Mouse (Mus musculus) neural tube, embryonic 11.5 days (tissue): ENCODE data around the gene Ifi202b. TPM values are rescaled to one million over a fixed set of nuclear protein-coding genes. Genes with fewer than 3 reads are reported as not detected.
"Not testable (repeated sequence)": the region's sequence is repeated elsewhere in the genome, so short reads cannot be mapped to it uniquely, and the experiment has no call there.

Experiments used
- ATAC-seq: fragments of 200-750 bp; cut with Nextera tagmentation; 2 replicates; pipeline ENCODE4 v1.8.0; 2017; ENCODE audit warnings: moderate number of reproducible peaks, mild to moderate bottlenecking, moderate TSS enrichment, moderate library complexity; ENCODE audit not compliant: insufficient read depth, low FRiP score, low TSS enrichment
- DNase-seq: peaks from one replicate; pipeline ENCODE4 v3.0.0-alpha.2; 2015; ENCODE audit warnings: low spot score
- H3K27ac ChIP-seq: fragments of 300-500 bp; sonication (generic); 2 replicates; pipeline ENCODE4 v1.5.1; 2014; ENCODE audit warnings: low read depth, mild to moderate bottlenecking, low read length
- H3K27me3 ChIP-seq: fragments of 300-500 bp; sonication (generic); 2 replicates; pipeline ENCODE4 v1.6.1; 2014; ENCODE audit warnings: mild to moderate bottlenecking, low read length, mixed read lengths; ENCODE audit not compliant: control insufficient read depth, insufficient read depth
- H3K36me3 ChIP-seq: fragments of 300-500 bp; sonication (generic); 2 replicates; pipeline ENCODE4 v1.6.1; 2014; ENCODE audit warnings: mild to moderate bottlenecking, low read length, moderate library complexity, mixed read lengths; ENCODE audit not compliant: control insufficient read depth, insufficient read depth
- H3K4me1 ChIP-seq: fragments of 300-500 bp; sonication (generic); 2 replicates; pipeline ENCODE4 v1.6.1; 2014; ENCODE audit warnings: low read length, mixed read lengths; ENCODE audit not compliant: control insufficient read depth, insufficient read depth
- H3K4me2 ChIP-seq: fragments of 300-500 bp; sonication (generic); 2 replicates; pipeline ENCODE4 v1.6.1; 2014; ENCODE audit warnings: low read depth, mild to moderate bottlenecking, moderate library complexity
- H3K4me3 ChIP-seq: fragments of 300-500 bp; sonication (generic); 2 replicates; pipeline ENCODE4 v1.5.1; 2014; ENCODE audit warnings: low read depth, low read length
- H3K9ac ChIP-seq: fragments of 300-500 bp; sonication (generic); 2 replicates; pipeline ENCODE4 v1.6.1; 2014; ENCODE audit warnings: mild to moderate bottlenecking, low read length
- H3K9me3 ChIP-seq: fragments of 300-500 bp; sonication (generic); 2 replicates; pipeline ENCODE4 v1.6.1; 2016; ENCODE audit warnings: low read length; ENCODE audit not compliant: control insufficient read depth
- WGBS: fragments of 180-500 bp; shearing (Covaris S2); extraction: QIAGEN DNeasy Blood & Tissue Kit; methylation state at CpG from one replicate; pipeline ENCODE4 v1.1.7; 2014; 5-methylcytosine and 5-hydroxymethylcytosine counted together
- polyA plus RNA-seq: library from polyadenylated mRNA; unstranded; fragments of >200 nt; fragmentation: Nextera tagmentation; extraction: Ambion mirVana; gene quantifications from 2 replicates; pipeline ENCODE4 v1.2.1, GENCODE M21; 2014

Ifi202b gene
- not detected in 2 replicates for polyA plus RNA-seq

DNA sequence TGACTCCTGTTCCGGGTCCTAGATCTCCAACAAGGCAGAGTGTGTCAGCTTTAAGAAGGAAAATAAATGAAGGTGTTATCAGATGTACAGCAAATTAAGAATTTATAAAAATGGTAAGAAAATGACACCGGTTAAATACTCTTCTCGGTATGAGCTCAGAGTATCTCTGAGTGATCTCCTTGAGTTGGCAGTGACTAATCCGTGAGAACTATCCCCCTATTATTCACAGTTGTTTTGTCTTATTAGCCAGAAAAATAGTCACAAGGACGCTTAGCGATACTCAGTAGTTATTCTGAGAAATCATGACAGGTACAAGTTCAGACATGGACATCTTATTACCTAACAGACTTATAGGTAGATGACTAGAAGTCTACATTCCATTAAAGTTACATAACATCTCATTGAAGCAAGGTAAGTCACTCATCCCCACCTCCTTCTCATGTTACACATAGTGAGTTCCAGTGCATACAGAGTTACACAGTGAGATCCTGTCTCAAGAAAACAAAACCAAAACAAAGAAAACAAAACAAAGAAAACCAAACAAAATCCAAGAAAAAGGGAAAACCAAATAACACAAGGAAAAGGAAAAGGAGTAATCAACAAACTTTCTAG lies at the start of gene Ifi202b:
TSS of gene Ifi202b (minus strand) at position 51 of the 612 bp plus-strand sequence.
- DNase-seq, H3K4me3 ChIP-seq: not testable (repeated sequence)
- 94% methylated on average over 6 of the region's 6 CpGs for WGBS

DNA sequence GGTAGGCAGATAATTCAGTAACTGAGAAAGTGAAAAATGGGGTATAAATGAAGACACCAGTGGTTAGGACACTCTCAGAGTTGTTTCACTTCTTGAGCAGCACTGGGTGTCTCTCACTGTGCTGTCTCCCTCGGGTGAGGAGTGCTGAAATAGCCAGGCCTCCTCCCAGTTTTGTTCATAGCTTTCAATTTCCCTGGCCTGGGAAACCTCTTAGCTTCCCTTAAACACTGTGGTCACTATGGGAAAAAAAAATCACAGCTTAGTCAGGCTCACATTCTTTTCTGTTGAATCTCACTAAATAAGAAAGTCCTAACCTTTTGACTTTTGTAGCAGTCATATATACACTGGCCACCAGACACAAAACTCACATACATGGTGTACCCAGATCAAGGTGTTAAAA lies 49.2 kb upstream of the Ifi202b start, which contains the start of gene Ifi205:
TSS of gene Ifi205 (minus strand) at position 113 of the 400 bp plus-strand sequence.
- no peak within 1 kb of the TSS for H3K4me3 ChIP-seq
- H3K27me3 ChIP-seq = no peaks in the 10 kb centered on the region
- 48% methylated on average over 1 of the region's 1 CpGs for WGBS
- H3K9ac ChIP-seq = no peak within 1 kb of the TSS
- no peak within 1 kb of the TSS for H3K4me2 ChIP-seq
- H3K4me1 ChIP-seq = no peaks in the 10 kb centered on the region
- no peaks in the 10 kb centered on the region for H3K9me3 ChIP-seq
- DNase-seq (no peak), ATAC-seq (no peak)
- no peak within 1 kb of the TSS for H3K27ac ChIP-seq
- H3K36me3 ChIP-seq = no peaks in the 10 kb centered on the region

More for the DNA sequence above, at the start of gene Ifi202b:
- not testable (repeated sequence) for H3K36me3 ChIP-seq, H3K4me1 ChIP-seq, H3K4me2 ChIP-seq, ATAC-seq, H3K9me3 ChIP-seq, H3K27me3 ChIP-seq, H3K9ac ChIP-seq, H3K27ac ChIP-seq

DNA sequence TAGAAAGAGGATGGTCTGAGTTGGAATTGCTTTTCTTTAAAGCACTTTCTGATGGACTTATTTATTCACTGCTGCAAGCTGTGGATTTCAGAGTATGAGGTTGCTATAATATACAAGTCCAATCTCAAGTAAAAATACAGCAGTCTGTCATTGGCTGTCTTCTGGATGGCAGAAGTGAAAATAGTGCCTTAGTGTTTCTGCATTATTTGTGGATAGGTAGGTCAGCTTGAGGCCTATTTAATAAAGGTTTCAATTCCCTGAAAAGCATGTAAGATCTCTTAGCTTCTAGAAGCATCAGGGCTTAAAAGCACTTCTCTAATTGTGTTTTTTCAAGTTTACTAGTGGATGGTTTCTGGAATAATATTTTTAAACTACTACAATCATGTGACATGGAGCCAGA lies 24.5 kb upstream of the Ifi202b start:
- not testable (repeated sequence) for H3K9me3 ChIP-seq, H3K4me1 ChIP-seq, H3K36me3 ChIP-seq, H3K9ac ChIP-seq, H3K4me2 ChIP-seq, DNase-seq, H3K27ac ChIP-seq, H3K27me3 ChIP-seq, ATAC-seq, H3K4me3 ChIP-seq

DNA sequence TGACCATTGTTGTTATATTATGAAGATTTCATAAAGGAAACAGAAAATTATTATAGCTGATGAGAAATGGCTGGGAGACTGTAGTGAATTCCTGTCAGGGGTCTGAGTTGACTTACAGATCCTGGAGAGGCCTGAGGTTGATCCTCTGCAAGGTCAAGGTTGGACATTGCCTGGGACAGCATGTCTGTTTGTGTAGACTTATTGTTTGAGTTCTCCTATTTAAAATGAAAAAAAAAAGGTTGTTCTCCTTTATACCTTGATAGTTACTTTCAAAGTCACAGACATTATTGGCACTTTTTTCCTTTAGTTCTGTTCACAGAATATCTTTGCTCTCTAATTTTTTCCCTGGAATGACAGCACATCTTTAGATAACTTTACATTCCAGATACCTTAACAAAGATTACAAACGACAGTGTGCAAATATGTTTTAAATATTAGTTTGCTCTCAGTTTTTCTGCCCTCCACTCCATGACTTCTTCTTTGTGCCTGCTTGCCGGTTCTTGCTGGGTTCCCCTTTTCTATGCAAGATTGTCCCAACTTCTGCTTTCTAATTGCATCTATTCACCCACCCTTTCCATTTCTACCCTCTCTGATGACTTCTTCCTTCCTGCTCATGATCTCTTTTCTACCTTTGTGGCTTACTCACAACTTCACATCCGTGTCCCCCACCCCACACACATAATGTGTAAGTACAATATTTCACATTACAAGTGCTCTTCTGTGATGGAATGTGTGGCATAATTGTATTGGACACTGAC lies 22.0 kb upstream of the Ifi202b start:
- not testable (repeated sequence) for H3K27ac ChIP-seq, H3K4me3 ChIP-seq, H3K4me2 ChIP-seq, H3K27me3 ChIP-seq, H3K4me1 ChIP-seq, ATAC-seq, H3K36me3 ChIP-seq, H3K9ac ChIP-seq, H3K9me3 ChIP-seq, DNase-seq
- WGBS = 89% methylated on average over 2 of the region's 3 CpGs

- H3K9me3 ChIP-seq = no peaks in the 10 kb centered on the region
- DNase-seq (no peak), ATAC-seq (no peak)
- H3K4me2 ChIP-seq = no peak overlapping the region
- H3K27ac ChIP-seq = no peak overlapping the region
- no peak overlapping the region for H3K4me3 ChIP-seq
- no peaks in the 10 kb centered on the region for H3K4me1 ChIP-seq
- H3K9ac ChIP-seq = no peak overlapping the region
- H3K27me3 ChIP-seq = no peaks in the 10 kb centered on the region
- 83% methylated on average over 4 of the region's 4 CpGs for WGBS
- no peaks in the 10 kb centered on the region for H3K36me3 ChIP-seq
Observed at GRCm38 (mm10) chr1:173995003-173995402, 12.5 kb upstream of the Ifi202b start.

DNA sequence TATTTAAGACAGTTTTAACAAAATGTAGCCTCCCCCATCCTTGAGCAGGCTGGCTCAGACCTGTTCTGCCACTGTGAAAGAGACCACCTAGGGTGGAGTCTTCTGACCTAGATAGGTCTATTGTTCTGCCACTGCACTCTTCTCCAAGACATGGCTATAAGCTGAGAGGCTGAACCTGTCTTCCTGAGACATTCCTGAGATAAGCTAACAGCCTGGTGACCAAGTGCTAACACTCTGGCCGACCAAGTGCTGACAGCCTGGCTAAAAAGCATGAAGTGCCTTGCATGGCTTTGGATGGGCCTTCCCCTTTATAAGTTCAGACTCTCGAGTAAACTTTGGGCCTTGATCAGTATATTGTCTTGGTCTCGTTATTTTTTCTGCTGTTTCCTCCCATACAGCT lies 1.5 kb downstream of the Ifi202b start:
- H3K9me3 ChIP-seq, H3K9ac ChIP-seq, H3K27me3 ChIP-seq, H3K27ac ChIP-seq, H3K36me3 ChIP-seq, H3K4me2 ChIP-seq, H3K4me1 ChIP-seq, ATAC-seq, H3K4me3 ChIP-seq, DNase-seq: not testable (repeated sequence)
- WGBS = 72% methylated on average over 3 of the region's 3 CpGs

GRCm38 (mm10) chr1:173977622-173978021 lies 4.9 kb downstream of the Ifi202b start:
- H3K4me3 ChIP-seq = no peak overlapping the region
- H3K27me3 ChIP-seq = no peaks in the 10 kb centered on the region
- no peaks in the 10 kb centered on the region for H3K36me3 ChIP-seq
- no peaks in the 10 kb centered on the region for H3K9me3 ChIP-seq
- ATAC-seq = no peak
- no peak overlapping the region for H3K27ac ChIP-seq
- DNase-seq = no peak
- no peak overlapping the region for H3K9ac ChIP-seq
- H3K4me1 ChIP-seq = no peaks in the 10 kb centered on the region
- no peak overlapping the region for H3K4me2 ChIP-seq

DNA sequence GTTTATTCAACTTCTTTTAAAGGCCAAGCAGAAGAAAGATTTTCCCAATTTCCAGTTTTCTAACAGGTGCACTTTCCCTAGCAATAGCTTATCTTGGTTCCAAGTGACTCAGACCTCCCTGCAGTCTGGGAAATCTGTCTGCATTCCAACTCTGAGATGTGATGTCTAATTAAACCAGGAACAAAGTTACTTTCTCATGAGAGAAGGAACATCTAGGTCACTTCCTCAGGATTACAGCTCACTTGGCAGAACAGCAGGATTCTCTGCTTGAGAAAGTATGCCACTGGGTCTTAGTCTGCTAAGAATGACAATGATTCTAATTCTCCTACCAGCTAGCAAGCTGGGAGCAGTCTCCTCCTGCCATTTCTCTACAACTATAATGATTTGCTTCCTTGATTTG lies 9.4 kb downstream of the Ifi202b start:
- Histone ChIP-seq H3K27me3 (no peaks in the 10 kb centered on the region), H3K4me2 (no peak overlapping the region), H3K36me3 (no peaks in the 10 kb centered on the region), H3K4me1 (no peaks in the 10 kb centered on the region), H3K9me3 (no peaks in the 10 kb centered on the region), H3K4me3 (no peak overlapping the region), H3K9ac (no peak overlapping the region), H3K27ac (no peak overlapping the region)
- DNase-seq = no peak
- no peak for ATAC-seq

GRCm38 (mm10) chr1:173961491-173961890 lies 21.1 kb downstream of the Ifi202b start:
- not testable (repeated sequence) for H3K27me3 ChIP-seq, ATAC-seq, H3K4me1 ChIP-seq, H3K9me3 ChIP-seq, H3K4me3 ChIP-seq, H3K9ac ChIP-seq, H3K4me2 ChIP-seq, H3K36me3 ChIP-seq, H3K27ac ChIP-seq, DNase-seq
- 64% methylated on average over 1 of the region's 1 CpGs for WGBS
